Mouse (Mus musculus): Measurements from ENCODE around the gene Moap1. TPM values are rescaled to one million over a fixed set of nuclear protein-coding genes. Genes with fewer than 3 reads are reported as not detected.
A peak's percentile ranks its signal among the peaks of the same experiment; 100 is the strongest.

The Moap1 gene
- total RNA-seq (2021) = 1 to 10 TPM; 3.7 to 4.6 TPM
- long read RNA-seq, experiment 1, transcript Moap1-202 (2 exons, 1,284 nt) = major isoform, 5 of 6 reads
- long read RNA-seq, experiment 1, partial matches to known transcripts = 0 of 6 reads
- long read RNA-seq, experiment 1, other reads (novel, unspliced or antisense) = 0 of 6 reads
- long read RNA-seq, experiment 2, transcript Moap1-202 (2 exons, 1,284 nt) = major isoform, 8 of 11 reads
- long read RNA-seq, experiment 2, partial matches to known transcripts = 1 of 11 reads
- long read RNA-seq, experiment 2, other reads (novel, unspliced or antisense) = 0 of 11 reads

DNA sequence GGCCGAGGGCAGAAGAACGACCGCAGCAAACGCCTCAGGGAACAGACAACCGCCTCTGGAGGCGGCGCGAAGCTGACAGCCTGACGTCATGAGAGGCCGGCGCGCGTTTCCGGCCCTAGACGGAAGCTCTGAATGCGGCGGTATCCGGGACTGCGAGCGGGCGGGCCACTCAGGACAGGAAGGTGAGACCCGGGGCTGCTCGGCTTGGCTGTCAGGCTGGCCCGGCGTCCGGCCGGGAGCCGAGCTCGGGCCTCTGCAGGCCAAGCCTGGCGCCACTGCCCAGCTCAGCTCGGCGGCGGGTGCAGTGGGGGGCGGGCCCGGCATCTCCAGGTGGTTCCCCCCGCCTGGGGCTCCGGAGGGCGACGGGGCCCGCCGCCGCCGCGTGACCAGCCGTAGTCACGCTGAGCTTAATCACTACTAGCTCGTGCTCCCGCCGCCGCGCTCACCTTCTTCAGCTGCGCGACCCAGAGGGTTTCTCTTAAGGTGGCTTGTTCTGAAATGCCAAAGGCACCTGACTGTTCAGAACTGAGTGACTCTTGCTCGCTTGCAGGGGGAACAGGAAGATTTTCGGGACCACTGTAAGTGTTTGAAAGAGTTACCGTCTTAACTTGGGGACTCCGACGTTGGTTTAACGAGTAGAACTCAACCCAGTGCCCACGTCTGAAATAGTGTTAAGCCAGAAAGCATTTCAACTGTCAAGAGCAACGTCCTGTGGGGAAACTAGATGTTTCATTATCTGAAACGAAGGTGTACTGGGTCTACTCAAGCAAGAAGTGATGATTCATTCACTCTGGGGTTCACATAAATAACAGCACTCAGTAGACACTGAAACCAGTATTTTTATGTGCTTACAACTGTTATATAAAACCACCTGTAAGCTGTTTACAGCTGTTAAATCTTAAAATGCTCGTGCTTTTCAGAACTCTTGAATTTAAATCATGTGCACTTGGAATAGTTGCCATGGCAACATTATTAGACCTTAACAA is at the start of gene Moap1, which contains the start of gene Tmem251:
Gene Moap1 (minus strand): TSS at position 73 of the 986 bp plus-strand sequence.
Gene Tmem251 (plus strand): TSS at position 174 of the 986 bp plus-strand sequence.
- peak; percentile 84 for DNase-seq

GRCm38 (mm10) chr12:102787927-102788326 is 44.5 kb upstream of the Moap1 start:
- DNase-seq = no peak

- no peak for DNase-seq
These were observed 42.1 kb upstream of the Moap1 start for GRCm38 (mm10) chr12:102785593-102785985.

GRCm38 (mm10) chr12:102784899-102785592 is 41.6 kb upstream of the Moap1 start:
- DNase-seq = no peak

DNA sequence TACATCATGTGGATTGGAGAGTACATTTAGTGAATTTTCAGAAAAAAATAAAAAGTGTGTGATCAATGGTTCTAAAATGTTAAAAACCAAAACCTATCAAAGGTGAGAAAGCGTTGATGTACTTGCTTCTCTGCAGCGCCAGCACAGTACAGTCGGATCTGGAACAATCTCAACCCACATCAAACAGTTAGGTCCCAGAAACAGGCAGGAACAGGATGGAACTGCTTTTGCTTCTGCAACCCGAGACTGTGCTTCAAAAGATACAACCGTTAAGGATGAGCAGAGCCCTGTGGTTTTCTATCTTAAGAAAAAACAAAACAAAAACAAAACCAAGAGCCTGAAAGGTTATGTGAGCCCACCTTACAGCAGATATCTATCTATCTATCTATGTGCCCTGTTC is 39.4 kb upstream of the Moap1 start:
- DNase-seq = no peak

DNA sequence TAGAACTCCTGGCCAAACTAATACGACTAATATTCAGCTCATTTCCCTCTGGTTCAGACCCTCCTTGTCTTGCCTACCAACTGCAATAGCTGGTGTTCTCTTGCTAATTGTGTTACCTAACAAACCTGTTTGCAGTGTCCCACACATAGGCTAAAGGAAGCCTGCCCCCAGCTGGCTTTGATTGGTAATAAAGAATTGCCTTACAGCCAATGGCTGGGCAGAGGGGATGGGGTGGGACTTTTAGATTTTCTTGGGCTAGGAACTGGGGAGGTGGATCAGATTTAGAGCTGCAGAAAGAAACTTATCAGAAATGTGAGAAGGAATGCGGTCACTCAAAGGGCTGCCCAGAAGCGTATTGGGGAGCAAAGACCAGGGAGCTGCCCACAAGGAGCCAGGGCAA is 36.0 kb upstream of the Moap1 start:
- no peak for DNase-seq

GRCm38 (mm10) chr12:102778151-102778550 is 34.7 kb upstream of the Moap1 start:
- no peak for DNase-seq

DNA sequence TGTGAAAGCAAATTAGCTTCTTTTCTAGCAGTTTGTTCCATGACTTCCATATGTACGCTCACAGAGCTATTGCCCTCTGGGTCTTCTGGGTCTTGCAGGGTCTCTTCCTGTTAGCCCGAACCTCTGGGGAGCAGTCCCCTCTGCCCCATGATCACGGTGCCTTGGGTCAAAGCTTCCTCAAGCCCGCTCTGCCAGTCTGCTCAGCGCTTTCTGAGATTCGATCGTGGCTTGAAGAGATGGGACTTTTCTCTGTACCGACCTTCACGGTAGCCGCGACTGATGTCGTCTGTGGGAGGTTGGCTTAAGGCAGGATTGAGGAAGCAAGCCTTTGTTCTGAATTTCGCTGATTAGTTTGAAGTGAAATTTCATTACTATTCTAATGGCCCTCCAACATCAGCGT is 32.6 kb upstream of the Moap1 start:
- DNase-seq = no peak

- no peak for DNase-seq
These were observed 29.2 kb upstream of the Moap1 start for GRCm38 (mm10) chr12:102772676-102773075.

GRCm38 (mm10) chr12:102771601-102772000 is 28.1 kb upstream of the Moap1 start:
- no peak for DNase-seq

DNA sequence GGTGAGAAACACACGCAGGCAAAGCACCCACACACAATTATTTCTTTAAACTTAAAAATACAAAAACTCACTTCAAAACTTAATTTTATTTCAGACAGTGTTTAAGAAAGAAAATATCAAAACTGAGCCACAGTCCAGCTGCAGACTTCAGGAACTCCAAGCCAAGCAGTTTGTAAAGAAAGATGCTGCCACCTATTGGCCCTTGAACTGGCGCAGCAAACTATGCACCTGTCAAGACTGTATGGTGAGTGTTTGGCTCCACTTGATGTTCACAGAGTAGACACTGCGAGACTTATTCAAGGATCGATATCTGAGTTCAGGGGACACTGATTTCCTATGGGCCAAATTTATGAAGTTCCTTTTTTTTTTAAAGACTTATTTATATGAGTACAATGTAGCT is 25.5 kb upstream of the Moap1 start:
- DNase-seq = no peak

DNA sequence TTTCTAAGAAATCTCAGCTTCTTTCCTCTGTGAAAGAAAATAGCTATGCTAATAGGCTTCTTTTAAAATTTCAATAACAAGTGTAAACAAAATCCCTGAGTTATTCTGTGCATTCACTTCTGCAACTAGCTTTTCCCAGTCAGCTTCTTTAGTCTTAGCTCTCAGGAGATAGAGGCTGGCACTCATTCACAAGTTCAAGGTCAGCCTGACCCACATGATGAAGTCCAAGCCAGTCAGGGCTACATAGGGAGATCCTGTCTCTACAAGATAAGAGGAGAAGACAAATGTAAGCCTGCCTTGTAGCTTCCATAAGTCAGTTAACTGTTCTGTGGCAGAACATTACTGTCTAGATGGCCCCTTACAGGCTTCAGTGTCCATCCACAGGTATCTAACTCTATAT is 20.2 kb upstream of the Moap1 start:
- no peak for DNase-seq

- DNase-seq = no peak
These were observed 18.2 kb upstream of the Moap1 start for GRCm38 (mm10) chr12:102761668-102762067.

- DNase-seq = no peak
These were observed 15.5 kb upstream of the Moap1 start for GRCm38 (mm10) chr12:102758936-102759335.

- DNase-seq = no peak
These were observed 14.9 kb upstream of the Moap1 start, which contains the start of gene Gm20604 for GRCm38 (mm10) chr12:102758403-102758756. TSS of gene Gm20604 (minus strand) at chr12:102758672.

- DNase-seq = peak; percentile 96
These were observed 14.4 kb upstream of the Moap1 start, which contains the start of the genes Gm28051, Gon7 and Ubr7 for GRCm38 (mm10) chr12:102757689-102758402. TSS of gene Gm28051 (minus strand) at chr12:102757765. TSS of gene Gon7 (minus strand) at chr12:102757803. TSS of gene Ubr7 (plus strand) at chr12:102757967.

GRCm38 (mm10) chr12:102757055-102757688 is 13.7 kb upstream of the Moap1 start:
- DNase-seq = no peak

- DNase-seq = no peak
These were observed 12.8 kb upstream of the Moap1 start for GRCm38 (mm10) chr12:102756304-102756703.

DNA sequence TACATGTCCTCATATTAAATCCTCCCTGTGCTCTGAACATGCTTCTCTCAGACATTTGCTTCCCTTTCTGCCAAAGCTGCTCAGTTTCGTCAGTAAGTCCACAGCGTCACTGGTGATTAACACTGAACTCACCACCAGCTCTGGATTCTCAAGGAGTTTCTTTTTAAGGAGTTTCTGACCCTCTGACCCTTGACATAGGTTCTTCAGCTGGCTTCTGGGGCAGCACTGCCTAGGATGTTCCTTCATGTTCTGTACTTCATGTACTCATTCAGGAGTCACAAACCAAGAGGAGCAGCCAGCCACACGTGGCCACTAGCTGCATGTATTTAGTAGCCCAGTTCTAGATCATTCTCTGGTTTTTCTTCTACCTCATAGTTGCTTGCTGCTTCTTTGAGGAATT is 4.8 kb upstream of the Moap1 start:
- DNase-seq = no peak

DNA sequence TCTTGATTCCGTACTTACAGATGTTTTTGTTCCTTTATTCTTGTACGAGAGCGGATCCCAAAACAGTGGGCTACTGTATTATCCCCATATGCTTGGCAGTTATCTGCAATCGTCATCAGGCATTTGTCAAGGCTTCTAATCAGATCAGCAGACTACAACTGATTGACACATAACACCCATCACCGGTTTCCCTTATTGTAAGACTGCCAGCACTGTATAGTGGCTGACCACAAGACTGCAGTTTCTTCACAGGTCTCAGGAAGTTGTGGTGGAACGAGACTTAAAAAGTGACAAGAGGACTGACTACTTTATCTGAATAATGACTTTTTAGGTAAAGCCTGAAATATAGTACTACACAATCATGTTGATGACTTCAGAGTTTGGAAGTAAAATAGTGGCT is 1.4 kb upstream of the Moap1 start:
- DNase-seq = no peak

GRCm38 (mm10) chr12:102743036-102743588 is 349 bp downstream of the Moap1 start:
- DNase-seq = no peak

Measured in gastrocnemius, postnatal 25 days (tissue).